Mouse (Mus musculus) midbrain, postnatal 0 days (tissue): ENCODE measurements around the gene Tet1. TPM values are rescaled to one million over a fixed set of nuclear protein-coding genes. Genes with fewer than 3 reads are reported as not detected.

Experiments used
- ATAC-seq: fragments of 200-750 bp; cut with Nextera tagmentation; 2 replicates; pipeline ENCODE4 v1.8.0; 2017; ENCODE audit warnings: moderate number of reproducible peaks, mild to moderate bottlenecking, moderate TSS enrichment, moderate library complexity; ENCODE audit not compliant: low FRiP score
- DNase-seq: peaks from one replicate; pipeline ENCODE4 v3.0.0-alpha.2; 2015; ENCODE audit warnings: low spot score
- H3K27ac ChIP-seq: fragments of 300-500 bp; sonication (generic); 2 replicates; pipeline ENCODE4 v1.5.1; 2014; ENCODE audit warnings: low read depth, mild to moderate bottlenecking, low read length, mixed read lengths
- H3K27me3 ChIP-seq: fragments of 300-500 bp; sonication (generic); 2 replicates; pipeline ENCODE4 v1.6.1; 2014; ENCODE audit warnings: low read length, control low read depth, mixed read lengths; ENCODE audit not compliant: insufficient read depth
- H3K36me3 ChIP-seq: fragments of 300-500 bp; sonication (generic); 2 replicates; pipeline ENCODE4 v1.6.1; 2014; ENCODE audit warnings: low read length, control low read depth, mixed read lengths; ENCODE audit not compliant: insufficient read depth
- H3K4me1 ChIP-seq: fragments of 300-500 bp; sonication (generic); 2 replicates; pipeline ENCODE4 v1.6.1; 2014; ENCODE audit warnings: mild to moderate bottlenecking, control low read depth, antibody characterized with exemption, low read length, mixed read lengths; ENCODE audit not compliant: insufficient read depth
- H3K4me2 ChIP-seq: fragments of 300-500 bp; sonication (generic); 2 replicates; pipeline ENCODE4 v1.6.1; 2014; ENCODE audit warnings: low read depth, mild to moderate bottlenecking, low read length, mixed read lengths; ENCODE audit not compliant: poor library complexity, severe bottlenecking
- H3K4me3 ChIP-seq: fragments of 300-500 bp; sonication (generic); 2 replicates; pipeline ENCODE4 v1.5.1; 2014; ENCODE audit warnings: low read depth, mild to moderate bottlenecking, low read length, moderate library complexity
- H3K9ac ChIP-seq: fragments of 300-500 bp; sonication (generic); replicated peaks from 2 replicates; pipeline ENCODE4 v1.6.1; 2014; ENCODE audit warnings: mild to moderate bottlenecking, low read length, moderate library complexity, mixed read lengths; ENCODE audit not compliant: poor library complexity, severe bottlenecking
- H3K9me3 ChIP-seq: fragments of 300-500 bp; sonication (generic); 2 replicates; pipeline ENCODE4 v1.6.1; 2016; ENCODE audit warnings: low read length, control low read depth
- CTCF ChIP-seq: IDR thresholded peaks from 2 replicates; pipeline ENCODE4 v1.5.1; 2016; ENCODE audit warnings: antibody characterized with exemption, mild to moderate bottlenecking
- WGBS: fragments of 180-500 bp; shearing (Covaris S2); extraction: QIAGEN DNeasy Blood & Tissue Kit; methylation state at CpG from one replicate; pipeline ENCODE4 v1.1.7; 2014; 5-methylcytosine and 5-hydroxymethylcytosine counted together
- polyA plus RNA-seq: library from polyadenylated mRNA; unstranded; fragments of >200 nt; fragmentation: Nextera tagmentation; extraction: Ambion mirVana; gene quantifications from 2 replicates; pipeline ENCODE4 v1.2.1, GENCODE M21; 2015
- total RNA-seq: library from RNA; depleted of rRNA; stranded (reverse); fragments of >200 nt; gene quantifications from 2 replicates; pipeline ENCODE4 v1.2.3, GENCODE M21; 2014

Gene Tet1
- total and polyA plus RNA-seq, 2 experiments from 2014 or later, result 29.0 to 34.9 TPM

DNA sequence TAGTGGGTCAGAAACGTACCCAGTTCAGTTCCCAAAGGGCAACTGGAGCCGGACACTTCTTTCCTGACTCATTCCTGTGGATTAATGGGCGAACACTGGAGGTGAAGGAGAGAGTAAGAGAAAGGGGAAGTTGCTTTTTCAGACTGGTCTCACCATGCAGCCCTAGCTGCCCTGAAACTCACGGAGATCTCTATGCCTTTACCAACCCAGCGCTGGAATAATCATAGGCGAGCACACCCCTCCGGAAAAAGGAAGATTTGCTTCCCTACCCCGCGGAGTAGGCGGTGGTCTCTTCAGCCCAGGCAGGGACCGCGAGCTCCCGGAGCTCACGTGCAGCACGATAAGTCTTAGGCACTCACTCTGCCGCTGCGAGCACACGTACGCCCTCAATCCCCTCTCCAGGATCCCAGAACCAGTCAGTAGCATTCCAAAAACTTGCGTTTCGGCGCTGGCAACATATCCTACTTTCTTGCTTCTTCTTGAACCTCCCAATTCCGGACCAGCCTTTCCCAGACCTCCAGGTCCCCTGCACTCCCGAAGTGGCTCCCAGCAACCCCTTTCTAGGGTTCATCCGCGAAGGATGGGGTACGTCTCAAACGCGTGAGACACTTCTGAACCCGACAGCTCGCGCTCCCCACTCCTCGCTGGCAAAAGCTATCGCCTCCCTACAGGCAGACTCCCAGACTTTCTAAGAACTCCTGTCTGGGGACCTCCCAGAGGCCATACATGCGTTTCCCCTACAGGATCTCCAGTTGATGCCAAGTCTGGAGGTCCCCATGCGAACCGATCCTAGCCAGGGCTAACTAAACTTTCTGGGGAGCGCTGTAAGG is 22.6 kb downstream of the Tet1 start:
- DNase-seq (no peak), ATAC-seq (0 out of 2 replicates have a peak, but pooled peaks have one; percentile 13)
- Histone ChIP-seq H3K36me3 (no peaks in the 10 kb centered on the region), H3K27ac (no peak overlapping the region), H3K9me3 (no peaks in the 10 kb centered on the region), H3K27me3 (peaks cover 7% of the 10 kb centered on the region; the same call in 1 of the 2 replicates), H3K4me2 (peak overlapping the region; percentile 94), H3K4me3 (peak overlapping the region; percentile 40), H3K4me1 (peaks cover 7% of the 10 kb centered on the region; the same call in 1 of the 2 replicates), H3K9ac (peak overlapping the region; percentile 29)
- TF ChIP-seq CTCF, result no peak
- WGBS, result under 1% methylated on average over 38 of the region's 38 CpGs

DNA sequence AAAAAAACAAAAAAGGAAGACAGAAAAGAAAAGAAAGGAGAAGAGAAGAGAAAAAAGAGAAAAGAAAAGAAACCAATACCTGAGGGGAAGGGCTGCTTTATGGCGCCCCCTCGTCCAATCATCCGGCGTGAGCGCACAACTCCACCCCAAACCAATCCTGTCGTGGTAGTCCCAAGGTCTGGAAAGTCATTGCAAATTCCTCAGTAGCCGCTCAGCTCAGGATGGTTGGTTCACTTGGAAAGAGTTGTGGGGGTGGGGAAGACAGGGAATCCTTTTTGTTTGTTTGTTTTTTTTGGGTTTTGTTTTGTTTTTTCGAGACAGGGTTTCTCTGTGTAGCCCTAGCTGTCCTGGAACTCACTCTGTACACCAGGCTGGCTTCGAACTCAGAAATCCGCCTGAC is 23.3 kb downstream of the Tet1 start:
- H3K27me3 ChIP-seq, result peaks cover 7% of the 10 kb centered on the region; the same call in 1 of the 2 replicates
- no peak for ATAC-seq
- no peaks in the 10 kb centered on the region for H3K9me3 ChIP-seq
- peaks cover 7% of the 10 kb centered on the region; the same call in 1 of the 2 replicates for H3K4me1 ChIP-seq
- H3K27ac ChIP-seq, result no peak overlapping the region
- H3K9ac ChIP-seq, result no peak overlapping the region
- peak overlapping the region; percentile 94 for H3K4me2 ChIP-seq
- peak overlapping the region; percentile 40 for H3K4me3 ChIP-seq
- H3K36me3 ChIP-seq, result no peaks in the 10 kb centered on the region
- no peak for TF ChIP-seq CTCF
- 42% methylated on average over 10 of the region's 10 CpGs for WGBS
- no peak for DNase-seq

DNA sequence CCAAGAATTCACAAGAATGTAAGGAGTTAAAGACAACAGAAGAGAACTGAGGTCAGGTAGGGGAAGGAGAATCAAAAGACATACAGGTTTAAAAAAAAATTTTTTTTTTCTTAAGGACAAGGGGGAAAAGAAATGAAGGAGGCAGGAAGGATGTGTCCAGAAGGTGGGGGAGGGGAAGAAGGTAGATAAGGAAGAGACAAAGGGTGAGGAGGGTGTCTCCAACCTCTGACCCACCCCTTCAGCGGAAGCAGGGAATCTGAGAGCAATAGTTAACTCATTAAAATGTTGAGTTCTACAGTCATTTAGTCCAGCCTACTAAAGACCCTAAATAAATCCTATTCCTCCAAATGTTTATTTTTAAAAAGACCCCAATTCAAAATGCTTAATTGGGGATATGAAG is 24.3 kb downstream of the Tet1 start:
- WGBS, result 61% methylated on average over 1 of the region's 1 CpGs
- H3K9ac ChIP-seq, result no peak overlapping the region
- no peak overlapping the region for H3K4me2 ChIP-seq

DNA sequence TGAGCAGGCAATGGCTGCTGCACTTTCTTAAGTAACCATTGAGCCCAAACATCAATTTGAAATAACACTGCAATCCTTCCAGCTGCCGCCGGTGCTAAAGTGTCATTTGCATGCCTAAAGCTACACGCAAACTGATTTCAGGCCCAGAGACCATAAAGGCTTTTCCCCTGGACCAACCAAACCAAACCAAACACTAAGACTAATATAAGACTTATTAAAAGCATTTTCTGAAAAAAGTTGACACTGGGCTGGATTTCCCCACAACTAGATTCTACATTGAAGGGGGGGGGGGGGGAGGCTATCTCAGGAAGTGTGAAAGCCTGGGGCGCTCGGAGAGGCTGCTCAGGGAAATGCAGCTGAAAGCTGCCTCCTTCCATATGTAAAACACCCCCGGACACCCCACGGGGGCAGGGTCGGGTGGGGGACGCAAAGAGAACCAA is 24.8 kb downstream of the Tet1 start:
- TF ChIP-seq CTCF, result peak; percentile 16; the same call in 1 of the 2 replicates
- no peak overlapping the region for H3K27ac ChIP-seq
- H3K4me1 ChIP-seq, result peaks cover 7% of the 10 kb centered on the region; the same call in 1 of the 2 replicates
- H3K36me3 ChIP-seq, result no peaks in the 10 kb centered on the region
- H3K27me3 ChIP-seq, result peaks cover 7% of the 10 kb centered on the region; the same call in 1 of the 2 replicates
- 6% methylated on average over 9 of the region's 9 CpGs for WGBS
- DNase-seq (peak; percentile 33), ATAC-seq (no peak)
- no peaks in the 10 kb centered on the region for H3K9me3 ChIP-seq
- H3K4me2 ChIP-seq, result no peak overlapping the region
- H3K4me3 ChIP-seq, result no peak overlapping the region
- H3K9ac ChIP-seq, result no peak overlapping the region

More for the DNA sequence above, 24.3 kb downstream of the Tet1 start:
- no peak for ATAC-seq
- H3K36me3 ChIP-seq, result no peaks in the 10 kb centered on the region
- H3K27me3 ChIP-seq, result peaks cover 7% of the 10 kb centered on the region; the same call in 1 of the 2 replicates
- no peak for DNase-seq
- H3K27ac ChIP-seq, result no peak overlapping the region
- no peak overlapping the region for H3K4me3 ChIP-seq
- H3K4me1 ChIP-seq, result peaks cover 7% of the 10 kb centered on the region; the same call in 1 of the 2 replicates
- H3K9me3 ChIP-seq, result no peaks in the 10 kb centered on the region
- TF ChIP-seq CTCF, result no peak

DNA sequence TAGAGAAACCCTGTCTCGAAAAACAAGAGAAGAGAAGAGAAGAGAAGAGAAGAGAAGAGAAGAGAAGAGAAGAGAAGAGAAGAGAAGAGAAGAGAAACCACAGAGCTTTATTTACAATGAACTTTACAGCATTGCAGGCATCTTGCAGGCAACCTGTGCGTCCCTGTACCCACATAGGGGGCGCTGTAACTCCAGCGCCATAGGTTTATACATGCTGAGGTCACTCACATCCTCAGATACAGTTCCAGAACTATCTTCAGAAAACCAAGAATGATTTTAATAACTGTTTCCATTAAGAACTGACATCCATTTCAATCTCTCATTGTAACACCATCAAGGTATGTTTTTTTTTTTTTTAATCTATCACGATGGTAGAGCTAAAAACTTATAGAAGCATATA is 27.6 kb downstream of the Tet1 start:
- Histone ChIP-seq H3K9me3 (no peaks in the 10 kb centered on the region), H3K4me1 (no peaks in the 10 kb centered on the region), H3K36me3 (no peaks in the 10 kb centered on the region), H3K4me2 (no peak overlapping the region), H3K9ac (no peak overlapping the region), H3K27me3 (no peaks in the 10 kb centered on the region), H3K27ac (no peak overlapping the region), H3K4me3 (no peak overlapping the region)
- DNase-seq (no peak), ATAC-seq (no peak)
- WGBS, result 38% methylated on average over 5 of the region's 5 CpGs
- TF ChIP-seq CTCF, result peak; percentile 34

DNA sequence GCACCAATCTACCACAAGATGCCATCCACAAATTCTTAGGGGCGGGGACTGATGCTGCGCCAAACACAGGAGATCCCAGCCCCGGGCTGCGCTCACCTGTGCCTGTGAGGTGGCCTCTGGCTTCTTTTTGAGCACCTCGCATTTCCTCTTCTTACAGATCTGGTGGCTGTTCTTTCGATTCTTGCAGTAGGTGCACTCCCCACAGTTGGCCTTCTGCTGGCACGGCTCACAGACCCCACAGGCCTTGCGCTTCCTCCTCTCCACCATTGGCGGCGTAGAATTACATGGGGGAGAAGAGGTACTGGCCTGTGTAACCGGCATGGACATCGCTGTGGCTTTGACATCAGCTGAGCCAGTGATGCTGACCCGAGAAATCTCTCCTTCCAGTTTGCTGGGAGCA is 30.7 kb downstream of the Tet1 start:
- no peak overlapping the region for H3K4me2 ChIP-seq
- H3K4me1 ChIP-seq, result no peaks in the 10 kb centered on the region
- WGBS, result 92% methylated on average over 13 of the region's 13 CpGs
- TF ChIP-seq CTCF, result no peak
- H3K4me3 ChIP-seq, result no peak overlapping the region
- no peaks in the 10 kb centered on the region for H3K36me3 ChIP-seq
- ATAC-seq (no peak), DNase-seq (no peak)
- no peak overlapping the region for H3K27ac ChIP-seq
- no peaks in the 10 kb centered on the region for H3K27me3 ChIP-seq
- no peaks in the 10 kb centered on the region for H3K9me3 ChIP-seq
- no peak overlapping the region for H3K9ac ChIP-seq
